Mouse (Mus musculus) c-Kit-positive CD71-positive TER-119-negative erythroid progenitor cells, embryonic 14.5 days (primary cell): ENCODE data around the gene E130114P18Rik.

ENCODE experiments used
- DNase-seq: peaks from one replicate; pipeline ENCODE4 v3.0.0-alpha.2; 2013; ENCODE audit warnings: low read depth

E130114P18Rik gene

DNA sequence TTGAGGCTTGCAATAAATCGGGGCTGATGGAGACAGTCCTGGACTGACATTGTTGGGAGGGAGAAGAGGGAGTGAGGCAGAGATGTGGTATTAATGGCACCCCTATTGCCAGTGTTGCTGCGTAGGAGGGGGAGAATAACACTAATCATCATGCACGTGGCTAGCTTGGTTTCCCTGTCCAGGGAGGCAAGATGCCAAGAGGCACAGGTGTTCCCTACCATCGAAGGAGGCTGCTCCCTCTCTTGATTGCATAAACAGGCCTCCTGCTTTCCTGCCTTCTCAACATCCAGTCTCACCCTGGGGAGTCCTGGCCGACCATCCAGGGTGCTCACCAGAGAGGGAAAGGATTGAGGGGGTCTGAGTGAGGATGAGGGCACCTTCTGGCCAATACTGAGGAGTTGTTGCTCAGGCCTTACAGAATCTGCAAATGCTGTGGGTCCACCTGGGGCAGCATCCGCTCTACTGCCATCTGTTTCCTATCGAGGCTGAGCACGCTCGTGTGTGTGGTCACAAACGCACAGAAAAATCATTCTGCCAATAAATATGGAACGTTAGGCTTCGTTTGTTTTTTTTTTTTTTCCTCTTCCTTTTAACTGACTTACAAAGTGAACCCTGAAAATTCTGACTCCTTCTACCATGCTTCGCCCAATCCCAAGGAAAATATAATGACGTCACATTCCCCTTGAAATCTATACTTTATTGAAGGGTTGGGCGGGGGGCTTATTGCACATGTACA is 130.0 kb downstream of the E130114P18Rik start:
- DNase-seq, result no peak

DNA sequence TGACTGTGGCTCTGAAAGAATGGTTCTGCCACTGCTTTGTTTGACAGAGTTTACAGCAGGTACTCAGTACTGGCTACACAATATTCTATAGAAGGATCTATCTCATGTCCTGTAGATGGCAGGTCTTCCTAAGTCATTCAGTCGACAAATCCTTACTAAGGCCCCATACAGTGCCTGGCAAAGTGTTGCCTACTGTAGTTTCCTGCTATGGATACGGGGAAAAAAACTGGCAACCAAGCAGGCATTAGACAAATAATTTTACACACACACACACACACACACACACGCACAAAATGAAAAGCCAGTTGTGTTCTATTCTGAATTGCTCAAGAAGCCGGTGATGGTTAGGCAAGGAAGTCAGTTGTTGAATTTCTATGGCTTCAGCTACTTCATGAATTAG is 130.6 kb downstream of the E130114P18Rik start:
- no peak for DNase-seq

DNA sequence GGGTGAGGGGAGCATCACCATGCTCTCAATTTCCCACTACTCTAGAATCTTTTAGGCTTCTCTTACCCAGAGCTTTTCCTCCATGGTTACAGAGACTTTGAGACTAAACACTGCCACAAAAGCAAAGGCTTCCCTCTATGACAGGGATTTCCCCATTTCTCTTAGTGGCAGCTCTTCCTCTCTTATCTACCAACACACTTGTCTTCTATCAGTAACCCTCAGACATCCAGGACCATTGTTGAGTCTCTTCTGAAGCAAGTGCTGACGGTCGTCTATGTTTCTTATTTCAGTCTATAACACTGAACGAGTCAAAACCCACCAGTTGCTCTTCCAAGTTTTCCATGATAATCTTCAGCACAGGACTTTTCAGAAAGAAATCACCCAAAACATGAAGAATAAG is 137.5 kb downstream of the E130114P18Rik start:
- DNase-seq, result no peak

DNA sequence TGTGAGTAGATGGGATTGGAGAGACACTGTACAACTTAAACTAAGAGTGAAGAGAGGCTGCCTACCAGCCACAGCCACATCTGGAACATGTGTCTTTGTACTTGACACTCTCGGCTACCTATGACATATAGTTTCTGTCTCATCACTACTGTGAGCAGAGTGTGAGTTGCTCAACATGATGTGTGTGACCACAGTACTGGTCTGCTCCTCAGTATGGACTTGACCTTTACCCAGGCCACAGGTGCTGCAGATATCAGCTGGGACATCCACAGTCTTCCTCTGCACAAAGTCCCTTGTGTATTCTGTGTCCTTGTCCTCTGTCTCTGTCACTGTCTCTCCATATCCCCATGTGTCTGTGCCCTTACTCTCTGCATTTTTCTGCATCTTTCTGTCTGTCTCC is 141.3 kb downstream of the E130114P18Rik start:
- DNase-seq, result no peak

DNA sequence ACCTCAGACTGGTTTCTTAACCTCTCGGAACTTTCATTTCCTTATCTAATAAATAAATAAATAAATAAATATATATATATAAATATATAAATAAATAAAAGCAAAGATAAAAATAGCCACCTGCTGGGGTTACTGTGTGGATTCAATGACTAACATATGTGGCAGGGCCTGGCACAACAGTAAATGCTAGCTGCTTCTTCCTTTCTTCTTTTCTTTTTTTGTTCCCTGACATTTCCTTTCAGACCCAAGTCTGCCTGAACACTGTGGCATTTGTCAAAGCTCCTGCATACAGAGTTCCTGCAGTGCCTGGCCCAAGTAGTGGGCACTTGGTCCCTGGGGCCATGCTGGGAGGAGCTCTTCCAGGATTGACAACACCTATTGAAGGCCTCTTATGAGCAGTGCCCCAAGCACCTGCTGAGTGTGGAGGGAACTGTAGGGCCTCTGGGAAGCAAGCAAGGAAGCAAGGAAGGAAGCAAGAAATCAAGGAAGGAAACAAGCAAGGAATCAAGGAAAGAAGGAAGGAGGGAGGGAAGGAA is 142.1 kb downstream of the E130114P18Rik start:
- DNase-seq, result no peak

DNA sequence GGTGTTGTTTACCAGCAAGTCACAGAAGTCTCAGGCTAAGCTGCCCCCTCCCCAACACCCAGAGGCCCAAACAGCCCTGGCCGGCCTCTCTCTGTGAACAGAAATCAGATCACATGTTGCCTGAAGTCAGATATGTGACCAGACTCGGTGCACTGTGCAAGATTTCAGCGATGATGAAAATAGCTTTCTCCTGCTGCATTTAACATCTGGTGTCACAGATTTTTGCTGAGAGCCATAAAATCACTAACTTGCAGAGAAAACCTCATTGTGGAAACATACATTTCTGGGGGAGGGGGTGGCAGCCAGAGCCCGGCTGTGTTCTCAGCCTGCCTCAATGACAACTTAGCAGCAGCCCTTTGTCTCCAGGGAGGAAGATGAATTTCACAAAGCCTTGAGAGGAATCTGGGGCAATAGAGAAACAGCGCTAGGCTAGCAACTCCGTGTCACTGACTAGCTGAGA is 142.6 kb downstream of the E130114P18Rik start:
- DNase-seq, result no peak

DNA sequence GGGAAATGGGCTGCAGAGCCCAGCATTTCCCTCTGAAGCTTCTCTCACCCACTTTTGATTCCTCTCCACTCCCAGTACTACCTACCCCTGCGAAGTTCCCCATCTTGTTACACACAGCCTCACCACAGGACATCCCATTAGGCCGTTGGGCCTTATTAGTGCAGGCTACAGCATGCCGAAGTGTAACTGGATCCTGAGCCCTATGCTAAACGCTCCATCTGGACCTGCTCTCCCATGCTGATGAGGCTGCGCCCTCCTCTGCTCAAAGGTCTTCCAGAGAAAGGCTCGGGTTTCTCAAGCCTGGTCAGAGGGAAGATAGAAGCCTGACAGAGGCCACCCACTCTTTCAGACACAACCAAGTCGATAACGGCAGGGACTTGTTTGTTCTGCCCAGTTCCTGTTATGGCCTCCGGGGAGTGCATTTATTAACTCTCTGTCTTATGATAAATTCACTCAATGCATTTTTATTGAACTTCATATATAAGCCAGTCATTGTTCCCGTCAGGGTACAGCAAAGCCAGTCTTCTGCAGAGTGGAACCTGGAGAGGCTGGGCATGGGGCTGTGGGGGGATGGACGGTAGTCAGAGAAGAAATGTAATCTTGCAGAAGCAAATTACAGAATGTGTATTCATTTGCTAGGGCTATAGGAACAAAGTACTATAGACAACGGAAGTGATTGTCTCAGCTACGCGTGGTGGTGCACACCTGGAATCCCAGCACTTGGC is 148.8 kb downstream of the E130114P18Rik start:
- no peak for DNase-seq

DNA sequence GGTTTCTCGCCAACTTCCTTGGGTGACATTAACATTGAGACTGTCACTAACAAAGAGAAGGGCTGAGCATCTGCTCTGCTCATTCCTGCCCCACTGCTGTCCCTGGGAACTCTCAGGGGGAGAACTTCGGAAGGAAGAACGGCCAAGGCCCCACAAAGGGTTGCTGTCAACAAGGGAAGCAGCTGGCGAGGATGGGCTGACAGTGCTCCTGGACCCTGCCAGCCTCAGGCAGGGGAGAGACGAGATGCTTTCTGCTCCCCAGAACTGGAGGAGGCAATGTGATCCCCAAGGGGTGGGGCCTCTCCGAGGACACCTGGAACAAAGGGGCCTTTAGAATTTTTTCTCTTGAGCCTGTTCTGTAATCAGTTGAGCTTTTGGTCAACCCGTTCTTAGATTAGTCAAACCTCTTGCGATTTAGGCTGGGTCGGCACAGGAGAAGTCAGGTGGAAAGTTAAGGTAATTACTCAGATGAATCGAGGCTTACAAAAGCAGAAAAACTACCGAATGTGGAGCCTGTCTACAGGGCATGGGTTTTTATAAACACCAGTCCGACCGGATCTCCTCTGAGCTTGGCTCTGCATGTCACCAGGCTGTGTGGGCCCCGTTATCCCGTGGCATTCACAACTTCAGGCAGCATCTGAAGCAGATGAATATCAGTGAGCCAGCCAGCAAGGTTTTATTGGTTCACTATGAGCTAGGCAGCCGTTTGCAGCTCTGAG is 151.7 kb downstream of the E130114P18Rik start:
- DNase-seq, result no peak

DNA sequence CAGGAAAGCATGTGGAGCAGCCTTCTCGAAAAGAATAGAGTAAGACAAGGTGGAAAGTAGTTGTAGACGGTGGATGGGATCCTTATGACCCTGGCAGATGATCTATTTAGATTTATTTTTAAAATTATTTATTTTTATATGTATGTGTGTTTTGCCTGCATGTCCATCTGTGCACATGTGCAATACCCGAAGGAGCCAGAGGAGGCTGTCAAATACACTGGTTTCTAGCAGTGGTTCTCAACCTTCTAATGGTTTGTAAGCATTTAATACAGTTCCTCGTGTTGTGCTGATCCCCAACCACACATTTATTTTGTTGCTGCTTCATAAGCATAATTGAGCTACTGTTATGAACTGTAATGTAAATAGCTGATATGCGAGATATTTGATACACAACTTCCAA is 154.7 kb downstream of the E130114P18Rik start:
- no peak for DNase-seq

DNA sequence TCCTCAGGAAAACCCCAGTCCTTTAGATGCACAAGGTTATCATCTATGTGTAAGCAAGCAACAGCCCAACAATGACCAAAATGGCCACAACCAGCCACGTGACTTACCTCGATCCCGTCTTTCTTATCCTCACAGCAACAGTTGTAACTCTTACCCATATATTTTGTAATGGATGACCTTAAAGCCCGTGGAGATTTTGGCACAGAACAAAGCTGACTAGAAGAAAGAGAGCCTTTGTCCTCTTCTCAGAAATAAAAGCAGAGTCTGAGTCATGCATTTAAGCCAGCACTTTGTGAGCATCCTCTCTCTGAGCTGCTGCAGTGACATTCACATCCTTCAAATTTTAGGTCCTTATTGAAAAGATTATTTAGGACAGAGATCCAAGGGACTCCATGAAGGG is 156.1 kb downstream of the E130114P18Rik start:
- DNase-seq, result no peak

DNA sequence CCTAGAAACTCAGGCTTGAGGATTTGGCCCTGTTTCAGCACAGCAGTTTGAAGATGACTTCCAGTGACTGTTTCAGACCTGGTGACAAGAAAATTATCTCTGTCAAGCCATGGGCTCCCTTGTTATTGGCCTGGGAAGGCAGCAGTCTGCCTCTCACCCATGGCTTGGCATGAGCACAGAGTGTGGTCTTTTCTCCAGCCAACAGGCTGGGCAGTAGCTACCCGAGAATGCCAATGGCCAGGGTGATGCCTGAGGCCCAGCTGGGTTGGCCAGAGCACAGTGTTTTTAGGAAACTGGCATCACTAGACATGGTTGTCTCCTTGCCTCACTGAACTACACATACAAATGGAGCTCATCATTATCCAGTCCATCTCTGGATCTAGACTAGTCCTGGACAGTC is 157.5 kb downstream of the E130114P18Rik start:
- no peak for DNase-seq

DNA sequence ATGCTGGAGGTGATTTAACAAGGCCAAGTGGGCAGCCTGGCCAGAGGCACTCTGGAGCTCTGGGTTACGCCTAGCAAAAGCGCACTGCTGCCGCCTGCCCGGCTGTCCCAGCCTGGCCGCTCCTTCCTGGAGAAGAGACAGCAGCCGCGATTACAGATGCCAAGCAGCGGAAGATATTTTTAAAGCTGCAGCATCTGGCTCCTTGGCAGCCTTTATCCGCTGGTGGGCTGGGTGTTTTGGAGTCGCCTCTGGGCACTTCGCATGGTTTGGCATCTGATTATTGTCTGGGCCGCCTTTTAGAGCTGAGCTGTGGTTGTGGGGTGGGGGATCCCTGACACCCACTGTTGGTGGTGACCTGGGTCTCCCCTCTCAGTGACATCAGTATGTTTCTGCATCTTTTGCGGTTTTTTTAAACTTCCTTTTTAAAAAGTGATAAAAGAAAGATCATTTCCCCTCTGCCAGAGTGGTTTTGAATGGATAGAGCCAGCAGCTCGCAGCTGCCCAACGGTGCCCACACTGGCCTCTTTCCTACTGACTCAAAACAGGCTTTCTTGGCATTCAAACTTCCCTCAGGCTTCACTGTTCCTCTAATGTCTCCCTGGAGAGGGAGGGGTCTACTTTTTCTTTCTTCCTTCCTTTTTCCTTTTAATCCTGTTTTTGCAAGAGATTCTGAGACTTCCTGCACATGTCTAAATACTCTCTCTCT is 159.1 kb downstream of the E130114P18Rik start:
- no peak for DNase-seq

DNA sequence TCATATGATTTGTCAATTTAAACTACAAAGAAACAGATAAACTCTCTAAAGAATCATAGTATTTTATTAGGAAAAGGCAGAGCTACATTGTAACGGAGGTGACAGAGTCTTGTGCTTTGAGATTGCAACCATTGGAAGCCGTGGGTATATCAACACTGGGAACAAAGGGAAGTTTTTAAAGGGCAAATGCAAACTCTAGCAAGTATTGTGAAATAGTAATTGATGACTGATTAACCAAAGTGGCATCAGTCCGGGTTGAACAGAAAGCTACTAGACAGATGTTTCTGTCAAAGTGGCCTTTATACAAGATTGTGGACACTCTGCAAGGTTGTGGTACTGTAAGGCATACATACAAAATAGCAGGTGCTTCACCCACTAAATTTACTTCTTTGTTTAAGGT is 162.8 kb downstream of the E130114P18Rik start:
- no peak for DNase-seq

DNA sequence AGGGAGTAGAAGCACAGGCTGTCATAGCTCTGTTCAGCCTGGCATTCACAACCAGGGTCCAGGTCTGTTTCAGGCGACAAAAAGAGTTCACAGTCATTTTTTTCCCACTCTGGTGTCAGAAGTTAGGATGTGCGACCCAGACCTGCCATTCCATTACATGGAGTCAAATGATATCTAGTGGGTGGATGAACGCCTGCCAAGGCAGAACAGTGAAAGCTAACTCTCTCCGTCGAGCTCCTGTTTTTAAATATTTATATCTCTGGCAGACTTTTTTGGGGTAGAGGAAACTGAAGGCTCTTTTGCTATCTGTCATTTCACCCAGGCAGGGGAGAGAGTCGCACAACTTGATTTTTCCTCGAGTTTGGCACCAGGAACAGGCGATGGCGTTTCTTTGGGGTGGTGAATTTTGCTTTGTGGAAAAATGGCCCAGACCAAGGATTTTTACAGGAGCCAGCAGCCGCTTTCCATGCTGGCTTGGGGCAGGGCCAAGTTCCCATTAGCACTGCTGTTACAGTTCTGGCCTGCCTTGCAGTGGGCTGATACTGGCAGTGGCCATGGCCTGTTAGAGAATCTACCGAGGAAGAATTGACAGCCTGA is 166.5 kb downstream of the E130114P18Rik start:
- DNase-seq, result no peak

DNA sequence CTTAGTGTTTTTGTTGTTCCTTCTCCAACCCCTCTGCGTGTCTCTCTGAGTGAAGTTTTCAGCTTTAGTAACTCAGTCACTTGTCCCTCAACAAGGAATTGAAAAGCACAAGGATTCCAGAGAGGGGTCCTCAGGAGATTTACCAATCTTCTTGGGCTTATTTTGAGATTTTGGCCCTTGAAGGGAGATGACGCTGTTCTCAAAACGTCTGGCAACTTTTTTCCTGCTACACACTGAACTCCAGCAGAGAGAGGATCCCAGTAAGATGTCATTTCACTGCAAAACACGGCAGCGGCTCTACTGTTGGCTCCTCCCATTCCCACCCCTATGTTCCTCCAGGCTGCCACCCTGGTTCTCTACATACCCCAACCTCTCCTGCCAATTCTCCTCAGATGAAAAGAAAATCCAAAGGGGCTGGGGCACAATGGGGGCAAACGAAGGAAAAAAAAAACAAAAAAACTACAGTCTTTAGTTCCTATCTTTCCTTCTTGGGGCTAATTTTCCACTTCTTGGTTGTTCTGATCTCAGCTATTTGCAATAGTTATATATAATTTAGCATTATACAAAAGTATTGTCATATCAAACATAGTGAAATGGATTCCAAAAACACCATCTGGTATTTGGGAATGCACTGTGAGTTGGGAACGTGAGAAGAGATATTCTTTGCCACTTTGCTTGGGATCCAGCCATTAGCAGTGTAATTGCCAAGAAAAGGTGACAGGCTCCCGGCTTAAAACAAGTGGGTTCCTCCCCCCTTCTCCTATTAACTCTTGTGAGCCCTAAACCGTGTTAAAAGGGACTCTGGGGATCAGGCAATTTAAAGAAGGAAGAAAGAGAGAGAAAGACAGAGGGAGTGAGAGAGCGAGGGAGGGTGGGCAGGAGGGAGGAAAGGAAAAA is 167.8 kb downstream of the E130114P18Rik start:
- no peak for DNase-seq

DNA sequence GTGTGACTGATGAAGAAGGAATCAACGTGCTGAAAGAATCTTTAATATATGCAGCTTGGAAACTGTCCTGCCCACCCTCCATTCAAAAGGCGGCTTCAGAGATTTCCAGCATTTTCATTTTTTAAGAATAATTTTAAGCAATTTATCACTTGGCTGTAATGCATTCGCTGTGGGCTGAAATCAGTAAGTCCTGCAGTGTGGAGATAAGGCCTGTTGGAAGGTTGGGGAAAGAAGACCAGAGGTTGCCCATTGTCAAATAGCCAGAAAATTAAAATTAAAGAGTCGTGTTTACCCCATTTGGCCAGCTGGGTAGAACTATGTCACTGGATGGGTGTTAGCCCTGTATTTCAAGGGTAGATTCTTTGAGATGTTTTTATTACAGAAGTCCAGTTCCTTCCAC is 168.5 kb downstream of the E130114P18Rik start:
- DNase-seq, result no peak

DNA sequence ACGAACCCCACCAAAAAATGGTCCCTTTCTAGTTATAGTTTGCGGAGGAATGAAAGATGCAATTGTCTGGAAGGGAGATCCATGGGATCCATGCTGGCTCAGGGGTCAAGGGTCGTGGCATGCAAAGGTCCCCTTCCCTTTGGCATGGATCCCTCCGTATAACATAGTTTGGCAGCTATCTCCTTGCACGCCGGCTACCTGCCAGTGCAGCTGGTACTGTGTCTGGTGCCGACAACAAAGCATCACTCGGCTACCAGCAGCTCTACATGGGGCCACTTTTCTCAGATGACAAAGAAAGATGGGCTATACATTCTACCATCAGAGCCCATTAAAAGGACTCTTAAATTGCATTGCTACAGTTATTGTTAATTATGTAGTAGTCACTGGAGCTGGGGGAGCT is 169.2 kb downstream of the E130114P18Rik start:
- DNase-seq, result no peak

DNA sequence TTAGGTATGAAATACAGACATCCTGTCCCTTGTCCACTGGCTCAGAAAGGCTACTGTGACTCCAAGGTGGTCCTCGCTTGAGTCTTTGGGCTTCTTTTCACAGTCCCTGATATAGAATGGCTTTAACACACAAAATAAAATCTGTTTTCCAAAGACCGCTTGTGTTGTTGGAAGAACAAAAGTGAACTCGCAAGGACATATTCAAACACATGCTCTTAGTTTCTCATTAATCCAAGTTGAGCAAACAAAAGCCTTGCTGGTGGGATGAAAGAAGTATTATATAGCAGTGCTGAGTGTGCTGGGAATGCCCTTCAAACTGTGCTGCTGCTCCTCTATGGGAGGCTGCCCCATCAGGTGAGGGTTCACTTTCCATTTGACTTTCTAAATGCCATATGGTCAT is 169.7 kb downstream of the E130114P18Rik start:
- no peak for DNase-seq

DNA sequence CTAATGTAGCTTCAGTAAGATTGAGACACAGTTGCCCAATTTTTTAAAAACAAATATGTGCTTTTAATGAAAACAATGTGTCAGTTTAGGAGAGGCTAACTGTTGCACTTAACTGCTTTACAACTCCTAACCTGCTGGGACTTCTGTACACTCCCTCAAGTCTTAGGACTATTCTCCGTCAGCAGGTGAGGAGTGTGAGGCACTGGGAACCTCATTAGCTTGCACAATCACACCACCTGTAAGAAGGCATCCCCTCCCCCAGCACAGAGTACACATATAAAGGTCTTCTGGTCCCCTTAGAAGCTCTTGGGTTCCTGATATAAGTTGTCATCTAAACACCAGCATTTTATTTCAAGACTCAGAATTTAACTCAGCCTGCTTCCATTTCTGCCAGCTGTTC is 170.7 kb downstream of the E130114P18Rik start:
- no peak for DNase-seq

DNA sequence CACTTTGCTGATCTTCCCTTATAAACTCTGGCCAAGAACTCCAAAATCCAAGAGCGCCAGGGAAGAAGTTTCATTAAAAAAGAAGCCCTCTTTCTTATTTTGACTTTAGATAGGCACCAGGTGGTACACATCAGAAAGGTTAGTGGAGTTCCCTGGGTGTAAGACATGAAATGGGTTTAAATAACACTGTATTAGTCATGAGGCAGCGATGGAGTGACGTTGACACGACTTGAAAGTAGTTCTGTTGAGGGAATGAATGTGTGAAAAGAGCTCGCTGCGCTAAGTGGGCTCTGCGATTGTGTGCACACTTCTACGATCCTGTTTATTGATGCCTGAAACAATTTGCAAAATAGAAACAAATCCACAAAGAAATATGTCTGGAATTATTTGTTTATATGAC is 171.4 kb downstream of the E130114P18Rik start:
- no peak for DNase-seq

DNA sequence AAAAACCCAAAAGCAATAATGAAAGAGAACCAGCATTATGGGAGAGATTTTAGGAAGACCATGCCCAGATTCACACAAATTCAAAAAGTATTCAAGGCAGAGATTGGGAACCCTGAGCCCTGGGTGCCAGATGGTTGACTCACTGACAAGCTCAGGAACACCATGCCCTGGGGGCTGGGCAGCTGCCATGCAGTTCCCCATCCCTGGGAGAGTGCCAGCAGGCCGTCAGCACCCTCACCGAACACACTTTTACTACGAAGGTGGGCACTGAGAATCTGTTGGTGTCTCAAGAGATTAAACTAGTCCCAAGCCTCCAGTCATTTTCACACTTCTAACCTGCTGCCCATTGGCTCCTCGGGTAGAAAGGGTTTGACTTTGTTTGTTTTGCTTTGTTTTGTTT is 175.3 kb downstream of the E130114P18Rik start:
- DNase-seq, result no peak
